Mouse (Mus musculus) heart, embryonic 14.5 days (tissue): ENCODE data around the gene Txlnb. TPM values are rescaled to one million over a fixed set of nuclear protein-coding genes. Genes with fewer than 3 reads are reported as not detected.
"Not testable (repeated sequence)": the region's sequence is repeated elsewhere in the genome, so short reads cannot be mapped to it uniquely, and the experiment has no call there.

ENCODE experiments used
- ATAC-seq: fragments of 200-750 bp; cut with Nextera tagmentation; 2 replicates; pipeline ENCODE4 v1.8.0; 2017; ENCODE audit warnings: low read depth, moderate TSS enrichment; ENCODE audit not compliant: insufficient number of reproducible peaks, insufficient read depth, low FRiP score
- H3K27ac ChIP-seq, 2 experiments: fragments of 200-500 bp in 1 of 2; fragments of 300-500 bp in 1 of 2; sonication (generic) in 1 of 2; replicated peaks in 1 of 2; 2 replicates each; pipeline ENCODE4 v1.5.1; 2012 to 2014; ENCODE audit warnings: low read depth in 2 of 2, low read length in 2 of 2, control low read depth in 1 of 2, mild to moderate bottlenecking in 1 of 2, mixed read lengths in 1 of 2; ENCODE audit not compliant: control insufficient read depth in 1 of 2, insufficient read depth in 1 of 2
- H3K27me3 ChIP-seq: fragments of 300-500 bp; sonication (generic); 2 replicates; pipeline ENCODE4 v1.6.1; 2014; ENCODE audit warnings: mild to moderate bottlenecking, low read length, control low read depth; ENCODE audit not compliant: control insufficient read depth, insufficient read depth
- H3K36me3 ChIP-seq: fragments of 300-500 bp; sonication (generic); 2 replicates; pipeline ENCODE4 v1.6.1; 2014; ENCODE audit warnings: mild to moderate bottlenecking, control low read depth, low read length, mixed read lengths; ENCODE audit not compliant: control insufficient read depth, insufficient read depth
- H3K4me1 ChIP-seq, 2 experiments: fragments of 200-500 bp in 1 of 2; fragments of 300-500 bp in 1 of 2; sonication (generic) in 1 of 2; 2 replicates each; pipeline ENCODE4 v1.6.1; 2012 to 2014; ENCODE audit warnings: low read length in 2 of 2, control low read depth in 1 of 2, mixed read lengths in 1 of 2; ENCODE audit not compliant: control insufficient read depth in 2 of 2, insufficient read depth in 2 of 2
- H3K4me2 ChIP-seq: fragments of 300-500 bp; sonication (generic); 2 replicates; pipeline ENCODE4 v1.6.1; 2014; ENCODE audit warnings: mild to moderate bottlenecking, low read length
- H3K4me3 ChIP-seq, 2 experiments: fragments of 200-500 bp in 1 of 2; fragments of 300-500 bp in 1 of 2; sonication (generic) in 1 of 2; 2 replicates each; pipeline ENCODE4 v1.5.1; 2012 to 2014; ENCODE audit warnings: low read length in 2 of 2, mild to moderate bottlenecking in 2 of 2, control low read depth in 1 of 2, low read depth in 1 of 2, moderate library complexity in 1 of 2; ENCODE audit not compliant: control insufficient read depth in 1 of 2, insufficient read depth in 1 of 2
- H3K9ac ChIP-seq: fragments of 300-500 bp; sonication (generic); 2 replicates; pipeline ENCODE4 v1.6.1; 2014; ENCODE audit warnings: mild to moderate bottlenecking, low read length
- H3K9me3 ChIP-seq: fragments of 300-500 bp; sonication (generic); 2 replicates; pipeline ENCODE4 v1.6.1; 2016; ENCODE audit warnings: low read length, control low read depth; ENCODE audit not compliant: control insufficient read depth
- WGBS: fragments of 180-500 bp; shearing (Covaris S2); extraction: QIAGEN DNeasy Blood & Tissue Kit; methylation state at CpG from one replicate; pipeline ENCODE4 v1.1.7; 2014; 5-methylcytosine and 5-hydroxymethylcytosine counted together
- polyA plus RNA-seq: library from polyadenylated mRNA; unstranded; fragments of >200 nt; fragmentation: Nextera tagmentation; extraction: Ambion mirVana; gene quantifications from 2 replicates; pipeline ENCODE4 v1.2.1, GENCODE M21; 2014

The Txlnb gene
- polyA plus RNA-seq, 1 experiment from 2014 or later = 46.8 TPM

GRCm38 (mm10) chr10:17820422-17820821 lies 24.4 kb downstream of the Txlnb start:
- not testable (repeated sequence) for H3K4me2 ChIP-seq, H3K4me3 ChIP-seq, H3K27ac ChIP-seq, ATAC-seq, H3K9ac ChIP-seq, H3K9me3 ChIP-seq, H3K27me3 ChIP-seq, H3K4me1 ChIP-seq
- 93% methylated on average over 7 of the region's 7 CpGs for WGBS
- peaks cover 62% of the 10 kb centered on the region for H3K36me3 ChIP-seq

GRCm38 (mm10) chr10:17827391-17827790 lies 31.4 kb downstream of the Txlnb start:
- ATAC-seq = no peak
- peaks cover 84% of the 10 kb centered on the region for H3K36me3 ChIP-seq

GRCm38 (mm10) chr10:17829205-17829604 lies 33.2 kb downstream of the Txlnb start:
- Histone ChIP-seq H3K4me2 (no peak overlapping the region), H3K27ac (no peak overlapping the region), H3K4me1 (no peaks in the 10 kb centered on the region), H3K9me3 (no peaks in the 10 kb centered on the region), H3K27me3 (no peaks in the 10 kb centered on the region), H3K9ac (no peak overlapping the region), H3K36me3 (peaks cover 86% of the 10 kb centered on the region), H3K4me3 (no peak overlapping the region)
- WGBS = 84% methylated on average over 4 of the region's 4 CpGs
- ATAC-seq = no peak

More at GRCm38 (mm10) chr10:17827391-17827790, 31.4 kb downstream of the Txlnb start:
- Histone ChIP-seq H3K4me2 (peak overlapping the region; percentile 23; the same call in 1 of the 2 replicates), H3K27me3 (no peaks in the 10 kb centered on the region), H3K27ac (no peak overlapping the region), H3K9ac (no peak overlapping the region), H3K9me3 (no peaks in the 10 kb centered on the region), H3K4me3 (no peak overlapping the region), H3K4me1 (no peaks in the 10 kb centered on the region)
- WGBS = 22% methylated on average over 12 of the region's 12 CpGs

- Histone ChIP-seq H3K27me3 (no peaks in the 10 kb centered on the region), H3K4me2 (no peak overlapping the region), H3K4me1 (no peaks in the 10 kb centered on the region), H3K9me3 (no peaks in the 10 kb centered on the region), H3K27ac (no peak overlapping the region), H3K36me3 (peaks cover 83% of the 10 kb centered on the region), H3K9ac (no peak overlapping the region), H3K4me3 (no peak overlapping the region)
- WGBS = 63% methylated on average over 3 of the region's 3 CpGs
- ATAC-seq = no peak
Measured at GRCm38 (mm10) chr10:17831041-17831440, 35.0 kb downstream of the Txlnb start.

GRCm38 (mm10) chr10:17835031-17835430 lies 39.0 kb downstream of the Txlnb start:
- Histone ChIP-seq H3K4me1 (peaks cover 0 to 4% of the 10 kb centered on the region in 2 experiments; a peak in 1 of 4 replicates), H3K9me3 (no peaks in the 10 kb centered on the region), H3K4me2 (no peak overlapping the region), H3K4me3 (no peak overlapping the region), H3K9ac (no peak overlapping the region), H3K27me3 (no peaks in the 10 kb centered on the region), H3K36me3 (peaks cover 78% of the 10 kb centered on the region), H3K27ac (no peak overlapping the region)
- no peak for ATAC-seq
- WGBS = 81% methylated on average over 6 of the region's 6 CpGs

- Histone ChIP-seq H3K27me3 (no peaks in the 10 kb centered on the region), H3K9ac (no peak overlapping the region), H3K27ac (no peak overlapping the region), H3K9me3 (no peaks in the 10 kb centered on the region), H3K4me3 (no peak overlapping the region), H3K4me1 (peaks cover 0 to 4% of the 10 kb centered on the region in 2 experiments; a peak in 1 of 4 replicates), H3K36me3 (peaks cover 77% of the 10 kb centered on the region), H3K4me2 (no peak overlapping the region)
- ATAC-seq = no peak
- 84% methylated on average over 1 of the region's 1 CpGs for WGBS
Measured at GRCm38 (mm10) chr10:17836275-17836674, 40.2 kb downstream of the Txlnb start.

- WGBS = 66% methylated on average over 3 of the region's 3 CpGs
- no peak for ATAC-seq
- no peak overlapping the region for H3K4me3 ChIP-seq
- H3K9me3 ChIP-seq = no peaks in the 10 kb centered on the region
- no peak overlapping the region for H3K27ac ChIP-seq
- peaks cover 0 to 4% of the 10 kb centered on the region in 2 experiments; a peak in 1 of 4 replicates for H3K4me1 ChIP-seq
- H3K9ac ChIP-seq = no peak overlapping the region
- H3K4me2 ChIP-seq = no peak overlapping the region
- no peaks in the 10 kb centered on the region for H3K27me3 ChIP-seq
- H3K36me3 ChIP-seq = peaks cover 57% of the 10 kb centered on the region
Measured at GRCm38 (mm10) chr10:17842030-17842429, 46.0 kb downstream of the Txlnb start.
